Mouse (Mus musculus): ENCODE data around the gene Ifi205.

The Ifi205 gene

GRCm38 (mm10) chr1:173973111-173973510 is 58.5 kb downstream of the Ifi205 start:
- DNase-seq (ENCODE audit: inconsistent ontology term) = peak; percentile 90
